Mouse (Mus musculus) olfactory bulb, adult 2 months (tissue): ENCODE results near the gene Smarca4.

Source experiments
- CTCF ChIP-seq: fragments of 200-500 bp; IDR thresholded peaks from 2 replicates; pipeline ENCODE4 v1.5.1; 2012; ENCODE audit warnings: low read depth, mild to moderate bottlenecking, low read length, moderate library complexity; ENCODE audit not compliant: insufficient read depth
- POLR2A ChIP-seq: fragments of 200-500 bp; IDR thresholded peaks from 2 replicates; pipeline ENCODE4 v1.6.1; 2012; ENCODE audit warnings: mild to moderate bottlenecking, low read depth, low read length, moderate library complexity; ENCODE audit not compliant: insufficient read depth

DNA sequence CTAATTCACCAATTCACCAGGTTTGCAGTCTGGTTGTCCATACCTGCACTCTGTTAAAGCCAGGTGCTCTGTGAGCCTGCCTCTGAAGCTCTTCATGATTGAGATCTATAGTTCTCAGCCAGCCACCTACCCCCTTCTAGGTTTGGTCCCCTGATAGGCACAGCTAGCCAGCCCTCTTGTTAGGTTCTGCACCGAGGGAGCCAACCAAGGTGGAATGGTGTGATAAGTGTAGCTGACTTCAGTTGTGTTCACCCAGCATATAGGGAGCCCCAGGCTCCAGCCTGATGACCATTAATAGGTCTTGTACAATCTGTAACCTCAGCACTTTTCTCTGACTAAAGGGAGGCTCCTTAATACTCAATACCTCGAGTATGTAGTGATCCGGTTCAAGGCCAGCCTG, 15.8 kb upstream of the Smarca4 start:
- TF ChIP-seq CTCF (no peak), POLR2A (no peak)
